ENCODE assay signal across 7 mouse cellular contexts in genomic region chr6:81076602-81077001, GRCm38 (mm10).
"Had no signal": no experiment of that assay in that cellular context is flagged by ENCODE, and none has a peak within 500 bp of the region (broad histone marks: within the 10 kb centered on the region; RNA-seq: fewer than 3 reads in every experiment).

No protein-coding gene starts in this region.

- DNase-seq: lung, adult 2 months; lung, postnatal 14 days; lung, postnatal 36 days; right cerebral cortex, postnatal 14 days; thymus, adult 2 months; thymus, postnatal 25 days; thymus, postnatal 4 days had no signal
